Mouse (Mus musculus) megakaryocyte, embryonic 14.5 days (primary cell): ENCODE measurements around the gene Sbk3.

ENCODE experiments used
- FLI1 ChIP-seq: IDR thresholded peaks from 2 replicates; pipeline ENCODE4 v1.6.1; 2012; ENCODE audit warnings: low read length, inconsistent platforms, mixed read lengths
- GATA1 ChIP-seq: IDR thresholded peaks from 3 replicates; pipeline ENCODE4 v1.6.1; 2012; ENCODE audit warnings: mixed read lengths, low read length, inconsistent platforms, borderline replicate concordance

- TF ChIP-seq GATA1 (no peak), FLI1 (no peak)
These were observed 5.9 kb upstream of the Sbk3 start for GRCm38 (mm10) chr7:4976832-4977231.
